Mouse (Mus musculus) C2C12 (cell line): ENCODE data around the gene Hspbp1. TPM values are rescaled to one million over a fixed set of nuclear protein-coding genes. Genes with fewer than 3 reads are reported as not detected.

ENCODE experiments used
- H3K27me3 ChIP-seq: one replicate; pipeline ENCODE4 v1.6.1; 2011; ENCODE audit not compliant: control insufficient read depth, insufficient read depth, insufficient read length
- H3K36me3 ChIP-seq: one replicate; pipeline ENCODE4 v1.6.1; 2011; ENCODE audit not compliant: control insufficient read depth, insufficient read depth
- H3K4me3 ChIP-seq: one replicate; pipeline ENCODE4 v1.5.1; 2011; ENCODE audit warnings: mild to moderate bottlenecking, control low read depth; ENCODE audit not compliant: poor library complexity, insufficient read depth, severe bottlenecking
- H3K79me2 ChIP-seq: one replicate; pipeline ENCODE4 v1.6.1; 2011; ENCODE audit not compliant: control insufficient read depth, insufficient read depth
- H3K79me3 ChIP-seq: one replicate; pipeline ENCODE4 v1.6.1; 2011; ENCODE audit warnings: low read depth, control low read depth
- H3ac ChIP-seq: one replicate; pipeline ENCODE3; 2011; ENCODE audit warnings: low read depth; ENCODE audit not compliant: control insufficient read depth, insufficient read length
- CEBPB ChIP-seq: IDR thresholded peaks from one replicate; pipeline ENCODE4 v1.6.1; 2011; ENCODE audit warnings: low read depth, mild to moderate bottlenecking, control low read depth, moderate library complexity
- CTCF ChIP-seq: IDR thresholded peaks from one replicate; pipeline ENCODE4 v1.5.1; 2011; ENCODE audit not compliant: control insufficient read depth, insufficient read depth, insufficient read length
- FOSL1 ChIP-seq: IDR thresholded peaks from one replicate; pipeline ENCODE4 v1.8.0; 2011; ENCODE audit warnings: mild to moderate bottlenecking, low read length; ENCODE audit not compliant: poor library complexity, insufficient read depth, severe bottlenecking
- MAX ChIP-seq: IDR thresholded peaks from one replicate; pipeline ENCODE4 v1.6.1; 2011; ENCODE audit warnings: mild to moderate bottlenecking, control low read depth
- MYOD1 ChIP-seq: IDR thresholded peaks from one replicate; pipeline ENCODE4 v1.6.1; 2011; ENCODE audit warnings: low read depth; ENCODE audit not compliant: control insufficient read depth, insufficient read length
- MYOG ChIP-seq: IDR thresholded peaks from one replicate; pipeline ENCODE4 v1.6.1; 2011; ENCODE audit not compliant: control insufficient read depth, insufficient read length; ENCODE audit errors: extremely low read depth
- USF1 ChIP-seq: IDR thresholded peaks from one replicate; pipeline ENCODE4 v1.6.1; 2011; ENCODE audit warnings: low read depth, mild to moderate bottlenecking, control low read depth, moderate library complexity
- polyA plus RNA-seq: library from polyadenylated mRNA; unstranded; fragments of >200 nt; fragmentation: generic; extraction: Trizol; gene quantifications from one replicate; pipeline ENCODE4 v1.2.1, GENCODE M21; 2012; ENCODE audit warnings: missing spikeins

Hspbp1 gene
- polyA plus RNA-seq, 1 experiment: 110 TPM

GRCm38 (mm10) chr7:4723508-4723907, 38.6 kb upstream of the Hspbp1 start:
- TF ChIP-seq CEBPB (no peak), MYOG (no peak), CTCF (no peak)
- Histone ChIP-seq H3ac (no peak overlapping the region), H3K27me3 (no peaks in the 10 kb centered on the region), H3K79me3 (no peaks in the 10 kb centered on the region), H3K36me3 (no peaks in the 10 kb centered on the region), H3K79me2 (no peaks in the 10 kb centered on the region), H3K4me3 (no peak overlapping the region)

GRCm38 (mm10) chr7:4719276-4719675, 34.4 kb upstream of the Hspbp1 start:
- no peaks in the 10 kb centered on the region for H3K36me3 ChIP-seq
- no peaks in the 10 kb centered on the region for H3K79me2 ChIP-seq
- TF ChIP-seq MYOD1: no peak
- no peak for TF ChIP-seq MYOG
- TF ChIP-seq USF1: no peak
- no peak overlapping the region for H3K4me3 ChIP-seq
- no peaks in the 10 kb centered on the region for H3K79me3 ChIP-seq
- no peak overlapping the region for H3ac ChIP-seq
- H3K27me3 ChIP-seq: no peaks in the 10 kb centered on the region

GRCm38 (mm10) chr7:4716955-4717354, 32.1 kb upstream of the Hspbp1 start:
- H3K36me3 ChIP-seq: no peaks in the 10 kb centered on the region
- H3K4me3 ChIP-seq: no peak overlapping the region
- H3K79me3 ChIP-seq: no peaks in the 10 kb centered on the region
- no peak for TF ChIP-seq MAX
- TF ChIP-seq CEBPB: no peak
- no peak for TF ChIP-seq MYOG
- TF ChIP-seq MYOD1: no peak
- TF ChIP-seq USF1: no peak
- no peak for TF ChIP-seq CTCF
- no peak for TF ChIP-seq FOSL1
- H3ac ChIP-seq: no peak overlapping the region
- H3K79me2 ChIP-seq: no peaks in the 10 kb centered on the region
- no peaks in the 10 kb centered on the region for H3K27me3 ChIP-seq

GRCm38 (mm10) chr7:4712594-4712993, 27.7 kb upstream of the Hspbp1 start:
- H3K79me3 ChIP-seq: no peaks in the 10 kb centered on the region
- H3K36me3 ChIP-seq: no peaks in the 10 kb centered on the region
- TF ChIP-seq MYOG: no peak
- TF ChIP-seq MAX: no peak
- no peak for TF ChIP-seq CTCF
- TF ChIP-seq FOSL1: no peak
- no peak for TF ChIP-seq USF1
- H3K4me3 ChIP-seq: no peak overlapping the region
- H3K79me2 ChIP-seq: no peaks in the 10 kb centered on the region
- H3ac ChIP-seq: no peak overlapping the region
- H3K27me3 ChIP-seq: no peaks in the 10 kb centered on the region

- no peak overlapping the region for H3K4me3 ChIP-seq
- no peaks in the 10 kb centered on the region for H3K27me3 ChIP-seq
- H3K79me2 ChIP-seq: no peaks in the 10 kb centered on the region
- TF ChIP-seq FOSL1 (no peak), USF1 (no peak), CTCF (no peak), MAX (no peak), MYOG (no peak), CEBPB (no peak), MYOD1 (no peak)
- H3K36me3 ChIP-seq: no peaks in the 10 kb centered on the region
- H3ac ChIP-seq: no peak overlapping the region
- no peaks in the 10 kb centered on the region for H3K79me3 ChIP-seq
Measured at GRCm38 (mm10) chr7:4705098-4705497, 20.2 kb upstream of the Hspbp1 start.

GRCm38 (mm10) chr7:4703195-4703594, 18.3 kb upstream of the Hspbp1 start:
- TF ChIP-seq MYOG: no peak
- TF ChIP-seq USF1: no peak
- no peak for TF ChIP-seq MYOD1
- H3K79me2 ChIP-seq: no peaks in the 10 kb centered on the region
- no peaks in the 10 kb centered on the region for H3K36me3 ChIP-seq

GRCm38 (mm10) chr7:4702334-4702733, 17.5 kb upstream of the Hspbp1 start:
- H3ac ChIP-seq: no peak overlapping the region
- H3K79me3 ChIP-seq: no peaks in the 10 kb centered on the region
- no peaks in the 10 kb centered on the region for H3K79me2 ChIP-seq
- H3K36me3 ChIP-seq: no peaks in the 10 kb centered on the region
- no peak overlapping the region for H3K4me3 ChIP-seq
- H3K27me3 ChIP-seq: no peaks in the 10 kb centered on the region
- no peak for TF ChIP-seq MYOD1
- no peak for TF ChIP-seq USF1
- no peak for TF ChIP-seq FOSL1
- no peak for TF ChIP-seq CEBPB
- TF ChIP-seq CTCF: no peak
- TF ChIP-seq MAX: no peak
- no peak for TF ChIP-seq MYOG

More at GRCm38 (mm10) chr7:4703195-4703594, 18.3 kb upstream of the Hspbp1 start:
- no peak overlapping the region for H3ac ChIP-seq
- no peak overlapping the region for H3K4me3 ChIP-seq
- no peaks in the 10 kb centered on the region for H3K79me3 ChIP-seq
- no peaks in the 10 kb centered on the region for H3K27me3 ChIP-seq
